Mouse (Mus musculus): ENCODE results near the gene Nlk.

- no peak for TF ChIP-seq CTCF (IDR thresholded peaks at IDR 0.05; ENCODE audit: low read depth, low read length)
- TF ChIP-seq POLR2A (IDR thresholded peaks at IDR 0.05; ENCODE audit: borderline replicate concordance, low read depth, low read length) = no peak
These were observed 33.3 kb downstream of the Nlk start for GRCm38 (mm10) chr11:78663916-78664315.

Data from bone marrow macrophage, adult 2 months (primary cell).